Mouse (Mus musculus) C2C12 (cell line): ENCODE measurements around the gene Eef1a2.

Experiments used
- CEBPB ChIP-seq: IDR thresholded peaks from one replicate; pipeline ENCODE4 v1.6.1; 2011; ENCODE audit warnings: low read depth, mild to moderate bottlenecking, control low read depth, moderate library complexity
- CTCF ChIP-seq: IDR thresholded peaks from one replicate; pipeline ENCODE4 v1.5.1; 2011; ENCODE audit not compliant: control insufficient read depth, insufficient read depth, insufficient read length
- FOSL1 ChIP-seq: IDR thresholded peaks from one replicate; pipeline ENCODE4 v1.8.0; 2011; ENCODE audit warnings: mild to moderate bottlenecking, low read length; ENCODE audit not compliant: poor library complexity, insufficient read depth, severe bottlenecking
- MAX ChIP-seq: IDR thresholded peaks from one replicate; pipeline ENCODE4 v1.6.1; 2011; ENCODE audit warnings: mild to moderate bottlenecking, control low read depth
- MYOD1 ChIP-seq: IDR thresholded peaks from one replicate; pipeline ENCODE4 v1.6.1; 2011; ENCODE audit warnings: low read depth; ENCODE audit not compliant: control insufficient read depth, insufficient read length
- USF1 ChIP-seq: IDR thresholded peaks from one replicate; pipeline ENCODE4 v1.6.1; 2011; ENCODE audit warnings: low read depth, mild to moderate bottlenecking, control low read depth, moderate library complexity

GRCm38 (mm10) chr2:181202886-181203285, 46.1 kb upstream of the Eef1a2 start:
- TF ChIP-seq CEBPB = no peak
- no peak for TF ChIP-seq CTCF
- TF ChIP-seq USF1 = no peak
- no peak for TF ChIP-seq MYOD1
- no peak for TF ChIP-seq MAX
- no peak for TF ChIP-seq FOSL1
